Mouse (Mus musculus) olfactory bulb, adult 2 months (tissue): Measurements from ENCODE around the gene Shc4. TPM values are rescaled to one million over a fixed set of nuclear protein-coding genes. Genes with fewer than 3 reads are reported as not detected.

Source experiments
- H3K27ac ChIP-seq: fragments of 200-500 bp; 2 replicates; pipeline ENCODE4 v1.5.1; 2012; ENCODE audit warnings: low read depth, low read length; ENCODE audit not compliant: insufficient read depth
- H3K4me1 ChIP-seq: fragments of 200-500 bp; 2 replicates; pipeline ENCODE4 v1.6.1; 2012; ENCODE audit warnings: low read length; ENCODE audit not compliant: control insufficient read depth, insufficient read depth
- H3K4me3 ChIP-seq: fragments of 200-500 bp; 2 replicates; pipeline ENCODE4 v1.5.1; 2012; ENCODE audit warnings: mild to moderate bottlenecking, low read depth, low read length, moderate library complexity; ENCODE audit not compliant: insufficient read depth
- CTCF ChIP-seq: fragments of 200-500 bp; IDR thresholded peaks from 2 replicates; pipeline ENCODE4 v1.5.1; 2012; ENCODE audit warnings: low read depth, mild to moderate bottlenecking, low read length, moderate library complexity; ENCODE audit not compliant: insufficient read depth
- POLR2A ChIP-seq: fragments of 200-500 bp; IDR thresholded peaks from 2 replicates; pipeline ENCODE4 v1.6.1; 2012; ENCODE audit warnings: mild to moderate bottlenecking, low read depth, low read length, moderate library complexity; ENCODE audit not compliant: insufficient read depth
- WGBS: fragments of 180-500 bp; shearing (Covaris S2); methylation state at CpG from one replicate; pipeline ENCODE4 v1.1.7; 2018; 5-methylcytosine and 5-hydroxymethylcytosine counted together
- polyA plus RNA-seq: library from polyadenylated mRNA; stranded (reverse); fragments of >200 nt; gene quantifications from 2 replicates; pipeline ENCODE4 v1.2.4, GENCODE M21; 2012; ENCODE audit warnings: low replicate concordance; ENCODE audit not compliant: missing spikeins, insufficient read depth, insufficient read length

Shc4 gene
- polyA plus RNA-seq, 1 experiment: not detected

GRCm38 (mm10) chr2:125694798-125695197 is 29.1 kb downstream of the Shc4 start:
- Histone ChIP-seq H3K4me1 (no peaks in the 10 kb centered on the region), H3K27ac (no peak overlapping the region), H3K4me3 (no peak overlapping the region)
- WGBS: 91% methylated on average over 2 of the region's 2 CpGs
- TF ChIP-seq POLR2A (no peak), CTCF (no peak)

GRCm38 (mm10) chr2:125692010-125692409 is 31.9 kb downstream of the Shc4 start:
- WGBS: 51% methylated on average over 2 of the region's 2 CpGs
- no peak overlapping the region for H3K27ac ChIP-seq
- no peak overlapping the region for H3K4me3 ChIP-seq
- no peaks in the 10 kb centered on the region for H3K4me1 ChIP-seq
- TF ChIP-seq CTCF: no peak
- TF ChIP-seq POLR2A: no peak

- Histone ChIP-seq H3K4me1 (peaks cover 6% of the 10 kb centered on the region; the same call in 1 of the 2 replicates), H3K27ac (no peak overlapping the region), H3K4me3 (no peak overlapping the region)
- WGBS: 65% methylated on average over 9 of the region's 9 CpGs
- TF ChIP-seq POLR2A: no peak
- TF ChIP-seq CTCF: no peak
Measured at GRCm38 (mm10) chr2:125685441-125686150, 38.4 kb downstream of the Shc4 start.

- Histone ChIP-seq H3K27ac (peak overlapping the region; percentile 52), H3K4me1 (peaks cover 6% of the 10 kb centered on the region; the same call in 1 of the 2 replicates), H3K4me3 (no peak overlapping the region)
- WGBS: 49% methylated on average over 10 of the region's 10 CpGs
- no peak for TF ChIP-seq CTCF
- no peak for TF ChIP-seq POLR2A
Measured at GRCm38 (mm10) chr2:125684559-125685440, 39.1 kb downstream of the Shc4 start.

GRCm38 (mm10) chr2:125683895-125684294 is 40.1 kb downstream of the Shc4 start:
- WGBS: 84% methylated on average over 7 of the region's 7 CpGs
- Histone ChIP-seq H3K4me3 (no peak overlapping the region), H3K4me1 (peaks cover 6% of the 10 kb centered on the region; the same call in 1 of the 2 replicates), H3K27ac (no peak overlapping the region)
- TF ChIP-seq POLR2A: no peak
- TF ChIP-seq CTCF: no peak

GRCm38 (mm10) chr2:125681811-125682210 is 42.1 kb downstream of the Shc4 start:
- TF ChIP-seq POLR2A: no peak
- no peak for TF ChIP-seq CTCF
- WGBS: 82% methylated on average over 9 of the region's 9 CpGs
- Histone ChIP-seq H3K4me1 (peaks cover 6% of the 10 kb centered on the region; the same call in 1 of the 2 replicates), H3K4me3 (no peak overlapping the region), H3K27ac (no peak overlapping the region)

GRCm38 (mm10) chr2:125672957-125673631 is 50.9 kb downstream of the Shc4 start, which contains the start of gene Eid1:
TSS of gene Eid1 (plus strand) at chr2:125673095.
- peaks cover 2% of the 10 kb centered on the region; the same call in 1 of the 2 replicates for H3K4me1 ChIP-seq
- peak within 1 kb of the TSS; percentile 77 for H3K4me3 ChIP-seq
- under 1% methylated on average over 79 of the region's 79 CpGs for WGBS
- H3K27ac ChIP-seq: peak within 1 kb of the TSS; percentile 70
- TF ChIP-seq POLR2A (peak; percentile 71), CTCF (no peak)

GRCm38 (mm10) chr2:125672568-125672956 is 51.4 kb downstream of the Shc4 start:
- no peak overlapping the region for H3K27ac ChIP-seq
- no peak for TF ChIP-seq POLR2A
- TF ChIP-seq CTCF: no peak
- peaks cover 2% of the 10 kb centered on the region; the same call in 1 of the 2 replicates for H3K4me1 ChIP-seq
- H3K4me3 ChIP-seq: peak overlapping the region; percentile 77
- 15% methylated on average over 13 of the region's 20 CpGs for WGBS
